Mouse (Mus musculus): Measurements from ENCODE around the gene Arfgef3. TPM values are rescaled to one million over a fixed set of nuclear protein-coding genes. Genes with fewer than 3 reads are reported as not detected.

Gene Arfgef3
- under 1 TPM; 0.06 to 0.10 TPM for total RNA-seq (2023)

DNA sequence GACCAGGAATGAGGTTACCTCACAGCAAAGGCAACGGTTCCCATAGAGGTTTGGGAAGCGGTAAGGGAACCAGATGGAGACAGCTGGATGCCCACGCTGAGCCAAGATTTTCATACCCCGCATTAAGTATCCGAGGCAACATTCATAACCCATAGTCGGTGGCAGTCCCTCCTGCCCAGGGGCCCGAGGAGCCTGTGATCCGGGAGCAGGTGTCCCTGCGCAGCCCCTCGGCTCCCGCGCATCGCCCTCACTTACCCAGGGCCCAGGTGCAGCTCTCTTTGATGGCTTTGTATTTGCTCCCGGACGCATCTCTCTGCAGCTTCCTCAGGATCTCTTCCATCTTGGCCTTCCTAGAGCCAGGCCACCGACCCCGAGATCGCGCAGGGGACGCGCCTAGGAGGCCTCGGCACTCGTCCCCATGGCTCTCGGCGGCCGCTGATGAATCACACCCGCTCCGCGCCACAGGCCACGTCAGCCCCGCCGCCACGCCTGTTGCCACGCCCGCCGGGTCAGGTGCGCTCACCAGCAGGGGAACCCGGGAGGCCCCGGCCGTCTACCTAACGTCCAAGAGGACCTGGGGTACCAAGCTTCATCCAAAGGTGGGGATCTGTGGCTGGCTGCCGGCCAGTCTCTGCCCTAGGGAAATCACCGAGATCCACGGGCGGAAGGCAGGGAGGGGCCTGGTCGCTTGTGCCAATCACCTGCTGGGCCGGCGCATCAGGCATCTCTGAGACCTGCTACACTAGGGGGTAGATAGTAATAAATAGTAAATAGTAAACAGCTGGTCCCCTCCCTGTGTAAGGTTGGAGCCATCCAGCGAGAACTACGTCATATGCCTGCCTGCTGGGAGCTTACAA, at the start of gene Arfgef3:
Gene Arfgef3 (minus strand): TSS at position 664 of the 857 bp plus-strand sequence.

DNA sequence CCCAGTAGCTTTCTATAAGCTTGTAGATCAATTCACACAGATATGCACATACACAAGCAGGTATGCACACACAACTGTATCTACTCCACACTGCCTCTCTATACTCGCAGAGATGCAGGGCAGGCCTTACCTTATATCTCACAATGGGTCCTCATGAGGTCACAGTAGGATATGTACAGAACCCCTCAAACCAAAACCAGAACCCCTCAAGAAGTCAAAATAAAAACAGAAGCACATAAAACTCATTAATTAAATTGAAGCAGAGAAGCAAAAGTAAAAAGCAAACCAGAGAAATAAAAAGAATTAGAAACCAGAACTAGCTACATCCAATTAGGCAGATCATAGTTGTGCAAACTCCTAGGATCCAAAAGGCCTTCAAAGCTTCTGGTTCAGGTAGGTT, 42.9 kb upstream of the Arfgef3 start, which contains the start of gene Gm4922:
Gene Gm4922 (minus strand): TSS at position 101 of the 400 bp plus-strand sequence.

GRCm38 (mm10) chr10:18545813-18546235, 197.9 kb downstream of the Arfgef3 start, which contains the start of gene Hebp2:
TSS of gene Hebp2 (minus strand) at chr10:18546076.

Other genes with a start within 250 kb of the Arfgef3 start
- under 1 TPM in 1 of 2 experiments, not detected in 1; 0.58 TPM for gene Hebp2, start 197.9 kb downstream of the Arfgef3 start, total RNA-seq (2023)
- gene Gm4922, start 42.8 kb upstream of the Arfgef3 start, total RNA-seq (2023): not detected
- not detected for gene Perp, start 101.1 kb upstream of the Arfgef3 start, total RNA-seq (2023)